Mouse (Mus musculus) cerebellum, adult 11 months (tissue): ENCODE data around the gene Ext2.

Experiments
- DNase-seq: peaks from one replicate; pipeline ENCODE4 v3.0.0; 2022

The Ext2 gene

DNA sequence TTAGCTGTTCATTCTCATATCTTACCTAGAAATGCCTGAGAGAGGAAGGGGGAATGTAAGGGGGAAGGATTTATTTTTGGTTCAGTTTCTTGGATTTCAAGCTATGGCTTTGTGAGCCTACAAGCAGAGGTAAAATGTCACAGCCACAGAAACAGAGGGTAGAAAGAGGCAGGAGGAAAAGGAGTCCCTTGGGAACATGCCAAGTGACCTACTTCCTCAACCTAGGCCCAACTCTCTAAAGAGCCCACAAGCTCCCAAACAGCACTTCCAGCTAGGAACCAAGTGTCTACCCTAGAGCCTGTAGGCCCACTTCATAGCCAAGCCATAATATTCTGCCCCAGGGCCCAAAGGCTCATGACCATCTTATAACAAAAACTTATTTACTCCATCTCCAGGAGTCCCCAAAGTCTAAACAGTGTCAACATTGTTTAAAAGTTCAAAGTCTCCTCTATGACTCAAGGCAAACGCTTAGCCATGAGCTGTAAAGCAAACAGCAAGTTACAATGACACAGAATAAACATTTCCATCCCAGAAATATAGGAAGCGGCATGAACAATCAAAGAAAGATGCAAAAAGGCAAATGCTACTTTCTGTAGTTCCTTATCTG, 99.1 kb downstream of the Ext2 start:
- DNase-seq, result no peak

DNA sequence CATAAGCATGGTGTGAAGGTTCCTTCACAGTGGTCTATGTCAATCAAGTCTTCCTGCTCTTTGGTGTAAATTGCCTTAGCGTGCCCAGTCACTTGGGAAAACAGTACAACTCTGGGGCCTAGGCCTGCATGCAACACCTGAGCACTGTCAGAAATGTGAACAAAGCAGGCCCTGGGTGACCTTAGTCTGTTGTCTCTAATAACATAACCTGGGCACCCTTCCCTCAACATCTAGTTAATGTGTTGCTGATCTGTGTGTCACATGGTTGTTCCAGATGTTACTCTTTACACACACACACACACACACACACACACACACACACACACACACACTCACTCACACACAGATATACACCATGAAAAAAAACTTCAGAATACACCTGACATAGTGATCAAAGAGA, 101.4 kb downstream of the Ext2 start:
- no peak for DNase-seq

DNA sequence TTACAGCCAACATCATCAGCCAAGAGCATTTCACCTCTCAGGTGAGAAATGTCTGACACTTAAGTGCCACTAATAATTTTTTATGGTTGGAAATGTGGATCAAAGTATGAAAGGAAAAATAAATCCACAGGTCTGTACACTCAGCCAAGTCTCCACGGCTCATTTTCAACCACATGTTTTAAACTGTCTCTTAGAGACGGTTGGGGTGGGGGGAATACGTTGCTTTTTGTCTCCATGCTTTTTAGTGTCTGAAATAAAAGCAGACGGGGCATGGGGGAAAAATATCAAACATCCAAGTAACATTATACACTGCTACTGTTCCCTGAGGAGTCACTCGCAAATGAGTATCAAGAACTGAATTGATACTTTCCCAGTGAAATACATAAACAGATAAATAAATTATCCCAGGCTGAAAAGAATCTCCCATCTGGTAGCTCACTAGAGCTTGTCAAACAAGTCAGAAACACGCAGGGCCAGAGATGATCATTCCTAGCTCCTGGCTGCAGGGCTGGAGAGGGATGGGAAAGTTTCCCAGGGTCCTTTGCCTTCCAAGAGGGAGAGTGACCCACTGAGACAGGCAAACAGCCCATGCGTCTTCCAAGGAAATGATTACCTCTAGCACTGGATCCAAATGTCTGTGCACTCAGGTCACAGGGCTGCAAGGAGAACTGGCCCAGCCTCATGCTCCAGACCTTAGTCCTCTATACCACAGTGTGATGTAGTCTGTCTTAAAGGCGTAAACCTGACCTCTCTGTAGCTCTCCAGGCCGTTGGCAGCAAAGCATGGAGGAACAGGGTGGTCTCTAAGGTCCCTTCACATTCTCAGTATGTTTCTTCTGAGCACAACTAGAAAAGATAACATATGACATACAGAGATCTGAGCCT, 102.3 kb downstream of the Ext2 start:
- DNase-seq, result peak; percentile 20

DNA sequence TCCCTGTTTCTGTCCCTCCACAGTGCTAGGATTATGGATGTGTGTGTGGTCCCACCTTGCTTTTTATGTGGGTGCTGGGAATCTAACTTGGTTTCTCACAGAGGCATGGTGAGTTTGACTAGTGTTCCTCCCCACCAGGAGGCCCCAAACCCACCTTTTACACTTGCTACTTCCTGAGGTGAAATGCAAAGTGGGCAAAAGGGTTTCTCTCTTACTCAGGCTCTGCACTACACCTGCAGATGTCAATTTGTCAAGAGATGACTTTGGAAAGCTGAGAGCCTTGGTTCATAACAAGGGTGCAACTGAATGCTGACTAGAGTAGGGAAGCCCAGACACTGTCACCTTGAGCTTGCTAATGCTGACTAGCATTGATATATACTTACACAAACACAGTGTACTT, 109.1 kb downstream of the Ext2 start:
- DNase-seq, result no peak

DNA sequence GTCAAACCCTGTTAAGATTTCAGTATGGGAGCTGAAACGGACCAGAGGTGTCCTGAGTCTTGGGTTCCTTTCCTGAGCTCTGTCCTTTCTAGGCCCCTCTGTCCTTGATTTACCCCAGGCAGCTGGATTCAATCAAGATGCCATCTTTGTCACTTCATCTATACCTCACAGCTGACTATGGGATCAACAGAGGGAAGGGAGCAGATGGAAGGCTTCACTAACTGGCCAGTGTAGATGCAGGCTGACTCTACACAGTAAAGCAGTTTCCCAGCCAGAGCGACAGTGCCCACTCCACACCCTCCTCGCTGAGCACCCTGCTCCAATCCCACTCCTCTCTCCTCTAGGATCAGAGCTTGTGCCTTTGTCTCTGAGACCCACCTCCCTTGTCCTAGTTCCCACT, 110.9 kb downstream of the Ext2 start:
- DNase-seq, result no peak

DNA sequence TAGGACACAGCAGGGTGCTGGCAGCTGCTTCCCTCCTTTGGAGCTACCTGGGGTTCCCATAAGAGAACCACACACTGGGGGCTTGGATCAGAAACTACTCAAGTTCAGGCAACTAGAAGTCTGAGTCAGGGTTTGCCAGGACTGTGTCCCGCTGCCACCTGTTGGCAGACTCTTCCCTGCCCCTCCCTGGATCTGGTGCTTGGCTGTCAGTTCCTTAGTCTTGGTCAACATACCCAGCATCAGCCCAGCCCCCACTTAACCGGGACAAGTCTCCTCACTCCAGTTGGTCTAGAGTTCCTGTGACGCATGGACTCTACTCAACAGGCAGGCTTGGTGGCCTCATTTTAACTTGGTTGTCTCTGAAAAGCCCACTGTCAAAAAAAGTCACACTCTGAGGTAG, 112.7 kb downstream of the Ext2 start:
- DNase-seq, result no peak

DNA sequence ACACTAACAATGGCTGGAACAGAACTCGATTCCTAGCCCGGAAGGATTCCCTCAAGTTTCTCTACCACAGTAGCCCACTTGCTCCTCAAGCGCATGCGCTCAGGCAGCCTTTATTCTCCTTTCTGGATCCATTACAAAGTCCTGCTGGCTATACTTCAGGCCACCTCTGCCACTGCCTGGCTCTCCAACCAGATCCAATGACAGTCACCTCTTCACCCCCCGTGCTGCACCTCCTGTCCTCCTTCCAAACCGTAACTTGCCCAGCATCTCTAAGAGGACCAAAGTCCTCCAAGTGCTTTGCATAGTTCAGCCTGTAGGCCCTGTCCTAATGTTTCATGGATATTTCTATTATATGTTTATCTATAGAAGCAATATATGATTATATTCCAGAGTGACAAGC, 113.1 kb downstream of the Ext2 start:
- DNase-seq, result no peak

DNA sequence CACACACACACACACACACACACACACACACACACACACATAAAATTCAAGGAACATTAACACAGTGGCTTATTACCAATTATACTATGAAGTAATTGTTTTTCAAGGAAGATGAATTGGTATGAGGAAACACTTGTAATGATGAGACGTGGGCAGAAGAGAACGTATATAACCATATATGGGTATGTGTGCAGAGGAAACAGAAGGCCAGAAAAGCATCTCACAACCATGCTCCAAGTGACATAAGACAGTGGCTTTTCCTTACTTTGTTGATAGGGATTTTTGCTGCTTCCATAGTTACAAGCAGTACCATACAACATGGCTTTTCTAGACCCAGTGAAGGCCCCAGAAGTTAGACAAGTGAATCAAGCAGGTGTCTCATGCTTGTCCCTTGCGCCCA, 115.5 kb downstream of the Ext2 start:
- no peak for DNase-seq

DNA sequence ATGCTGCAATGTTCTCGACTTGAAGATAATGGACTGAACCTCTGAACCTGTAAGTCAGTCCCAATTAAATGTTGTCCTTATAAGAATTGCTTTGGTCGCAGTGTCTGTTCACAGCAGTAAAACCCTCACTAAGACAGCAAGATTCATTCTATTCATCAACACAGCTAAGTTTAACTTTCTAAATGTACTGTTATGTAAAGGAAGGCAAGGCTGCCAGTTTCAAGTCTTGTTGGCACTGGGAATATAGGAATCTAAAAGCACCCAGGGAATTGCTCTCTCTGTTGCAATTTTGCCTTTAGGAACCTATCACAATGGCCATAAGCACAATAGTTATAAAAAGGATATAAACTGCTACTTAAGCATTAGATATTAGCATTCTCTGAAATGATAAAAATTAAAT, 116.0 kb downstream of the Ext2 start:
- DNase-seq, result no peak

DNA sequence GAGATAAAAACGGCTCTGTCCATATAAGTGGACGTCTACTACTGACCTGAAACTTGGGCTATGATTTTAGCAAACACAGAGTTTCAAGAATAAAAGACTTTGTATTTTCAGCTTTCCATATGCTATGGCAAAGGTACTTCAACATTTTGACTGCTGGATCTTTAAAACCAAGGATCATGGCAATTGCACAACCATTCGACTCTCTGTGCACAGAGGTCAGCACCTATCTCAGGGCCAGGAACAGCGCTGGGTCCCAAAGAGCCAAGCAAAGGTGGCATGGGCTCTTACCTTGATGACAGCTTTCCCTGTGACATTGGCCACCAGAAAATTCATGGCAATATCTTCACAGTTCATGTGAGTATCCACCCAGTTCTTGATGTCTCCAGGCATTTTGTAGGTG, 118.2 kb downstream of the Ext2 start:
- DNase-seq, result no peak

DNA sequence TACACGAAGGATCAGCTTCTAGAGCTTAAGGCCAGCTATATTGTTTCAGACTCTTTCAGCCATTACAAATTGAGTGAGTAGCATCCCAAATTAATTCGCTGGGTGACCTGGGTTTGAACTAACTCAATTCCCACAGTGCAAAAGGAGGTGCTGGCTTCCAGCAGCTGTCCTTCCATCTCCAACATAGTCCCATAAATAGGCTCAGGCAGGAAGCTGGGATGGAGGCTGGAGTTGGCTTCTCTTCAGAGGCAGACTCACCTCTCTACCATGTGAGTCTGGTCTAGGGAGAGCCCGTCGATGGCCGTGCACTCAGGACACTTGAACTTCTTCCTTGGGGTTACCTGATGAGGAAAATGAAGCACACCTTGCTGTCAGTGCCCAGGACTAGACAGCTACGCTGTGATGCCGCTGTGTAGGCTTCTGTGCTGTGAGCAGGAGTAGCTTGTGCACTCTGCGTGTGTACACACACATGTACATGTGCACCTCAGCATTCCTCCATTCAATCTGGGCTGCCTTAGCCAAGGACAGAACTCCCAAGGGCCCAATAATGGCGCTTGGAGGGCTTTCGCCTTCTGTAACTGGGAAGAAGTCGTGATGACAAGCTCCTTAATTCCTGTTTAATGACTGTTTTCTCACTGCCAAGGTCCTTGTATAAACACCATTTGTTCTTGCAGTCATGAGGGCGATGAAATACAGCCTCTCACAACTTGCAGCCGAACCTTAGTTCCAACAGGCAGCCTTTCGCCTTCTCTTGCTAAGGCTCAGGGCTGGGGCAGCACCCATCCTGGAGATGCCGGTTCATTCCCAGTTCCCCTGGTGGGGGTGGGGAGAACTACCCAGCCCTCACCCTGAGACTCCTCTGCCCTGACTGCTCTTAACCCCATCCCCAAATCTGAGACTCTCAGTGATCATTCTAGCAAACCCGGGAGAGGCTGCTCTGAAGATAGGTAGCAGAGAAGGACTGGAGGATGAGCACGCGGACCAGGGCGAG, 119.1 kb downstream of the Ext2 start:
- DNase-seq, result no peak

DNA sequence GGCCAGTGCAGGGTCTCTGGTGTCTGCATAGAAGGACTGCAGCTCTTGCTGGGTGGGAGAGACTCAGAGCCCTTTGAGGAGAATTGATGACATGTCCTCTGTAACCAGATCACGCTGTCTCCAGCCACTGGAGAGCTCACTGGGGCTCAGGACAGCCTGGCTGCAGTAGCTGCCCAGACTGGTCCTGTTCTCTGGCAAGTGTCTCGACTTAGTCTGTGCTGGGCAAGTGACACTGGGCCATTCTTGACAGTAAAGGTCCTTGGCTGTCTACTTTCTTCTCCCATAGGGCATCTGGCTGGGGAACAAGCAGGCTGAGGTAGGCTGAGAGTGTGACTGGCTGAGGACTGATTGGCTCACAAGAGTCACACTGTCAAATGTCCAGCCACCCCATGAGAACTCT, 123.0 kb downstream of the Ext2 start:
- DNase-seq, result no peak

DNA sequence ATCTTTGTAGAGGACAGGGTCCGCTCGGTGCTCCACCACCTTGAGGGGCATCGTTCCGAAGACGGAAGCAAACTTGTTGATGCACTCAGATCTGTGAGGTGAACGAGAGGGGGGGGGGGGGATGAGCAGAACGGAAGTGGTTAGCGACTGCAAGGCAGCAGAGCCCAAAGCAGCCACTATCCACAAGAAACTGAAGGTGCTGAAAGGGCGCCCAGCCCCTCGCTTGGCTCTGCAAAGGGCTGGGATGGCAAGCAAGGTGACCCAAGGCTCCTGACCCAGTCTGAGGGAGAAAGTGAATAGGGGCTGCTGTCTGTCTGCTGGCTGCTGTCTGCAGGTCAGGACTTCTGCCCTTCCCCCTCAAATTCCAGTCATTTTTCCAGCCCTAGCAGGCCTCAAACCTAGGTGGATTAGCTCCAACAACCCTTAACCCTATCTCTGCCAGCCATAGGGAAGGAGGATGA, 126.2 kb downstream of the Ext2 start:
- no peak for DNase-seq

DNA sequence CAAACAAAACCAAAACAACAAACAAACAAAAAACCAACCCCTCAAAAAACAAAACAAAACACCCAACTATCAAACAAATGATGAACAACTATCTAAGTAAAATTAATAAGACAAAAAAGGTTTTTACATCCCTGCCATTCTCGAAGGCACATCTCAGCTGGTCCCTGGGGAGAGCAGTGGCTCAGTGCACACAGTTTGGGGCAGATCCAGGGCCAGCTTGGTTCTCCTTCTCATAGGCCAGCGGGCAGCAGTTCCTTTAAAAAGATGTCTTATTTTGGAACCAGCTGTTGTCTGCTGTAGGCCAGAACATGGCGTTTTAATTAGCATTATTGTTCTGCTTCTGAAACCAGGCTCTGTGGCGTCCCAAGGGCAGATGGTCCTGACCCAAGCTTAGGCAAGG, 129.3 kb downstream of the Ext2 start:
- no peak for DNase-seq

DNA sequence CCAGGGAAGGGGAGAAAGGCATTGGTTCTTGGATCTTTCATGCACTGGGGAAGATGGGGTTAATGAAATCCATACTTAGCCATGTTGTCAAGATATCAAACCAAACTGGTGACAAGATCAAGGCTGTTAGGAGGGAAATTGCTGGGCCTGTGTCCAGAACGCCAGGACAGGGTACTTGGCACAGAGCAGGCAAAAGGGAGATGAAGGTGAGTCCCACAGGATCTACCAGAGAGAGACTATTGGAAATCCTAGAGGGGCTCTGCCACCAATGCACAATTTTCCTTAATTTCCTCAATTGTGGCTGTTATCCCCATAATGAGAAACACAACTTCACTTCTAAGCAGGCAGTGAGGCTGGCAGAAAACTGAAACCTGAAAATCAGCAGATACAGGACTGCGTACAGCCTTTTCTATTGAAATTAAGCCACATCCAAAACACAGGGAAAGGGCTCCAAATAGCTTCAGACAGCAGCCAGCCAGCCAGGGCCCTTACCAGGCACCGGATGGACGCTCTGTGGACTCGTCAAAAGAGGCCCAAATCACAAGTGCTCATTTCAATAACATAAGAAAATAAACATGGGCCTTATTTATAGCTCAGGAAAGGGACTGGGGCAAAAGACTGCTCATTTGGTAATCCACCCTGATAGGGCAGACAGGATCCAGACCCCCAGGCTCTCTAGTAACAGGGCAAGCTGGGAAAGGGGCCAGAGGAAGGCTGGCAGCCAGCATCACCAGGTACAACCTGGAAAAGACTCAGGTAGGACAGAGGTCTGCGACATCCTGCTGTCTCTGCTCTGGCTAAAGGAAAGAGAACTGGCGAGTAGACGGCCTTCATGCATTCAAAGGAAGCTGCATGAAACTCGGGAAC, 132.1 kb downstream of the Ext2 start:
- DNase-seq, result peak; percentile 31

DNA sequence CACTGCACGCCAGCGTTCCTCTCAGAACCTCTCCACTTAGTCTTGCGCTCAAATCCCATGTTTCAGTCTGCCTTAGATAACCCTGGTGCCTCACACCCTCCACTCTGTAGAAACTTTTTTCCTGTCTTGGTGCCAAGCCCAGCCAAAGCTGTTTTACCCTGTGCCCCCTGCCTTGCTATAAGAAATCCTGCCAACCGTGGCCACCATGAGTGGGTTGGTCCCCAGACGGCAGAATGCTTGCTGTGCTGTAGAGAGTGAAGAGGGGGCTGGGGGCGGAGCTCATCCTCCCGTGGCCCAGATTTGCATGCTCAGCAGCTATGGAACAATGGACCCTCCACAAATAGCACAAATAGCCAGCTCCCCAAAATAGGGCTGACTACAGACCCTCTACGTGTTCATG, 138.7 kb downstream of the Ext2 start:
- no peak for DNase-seq

DNA sequence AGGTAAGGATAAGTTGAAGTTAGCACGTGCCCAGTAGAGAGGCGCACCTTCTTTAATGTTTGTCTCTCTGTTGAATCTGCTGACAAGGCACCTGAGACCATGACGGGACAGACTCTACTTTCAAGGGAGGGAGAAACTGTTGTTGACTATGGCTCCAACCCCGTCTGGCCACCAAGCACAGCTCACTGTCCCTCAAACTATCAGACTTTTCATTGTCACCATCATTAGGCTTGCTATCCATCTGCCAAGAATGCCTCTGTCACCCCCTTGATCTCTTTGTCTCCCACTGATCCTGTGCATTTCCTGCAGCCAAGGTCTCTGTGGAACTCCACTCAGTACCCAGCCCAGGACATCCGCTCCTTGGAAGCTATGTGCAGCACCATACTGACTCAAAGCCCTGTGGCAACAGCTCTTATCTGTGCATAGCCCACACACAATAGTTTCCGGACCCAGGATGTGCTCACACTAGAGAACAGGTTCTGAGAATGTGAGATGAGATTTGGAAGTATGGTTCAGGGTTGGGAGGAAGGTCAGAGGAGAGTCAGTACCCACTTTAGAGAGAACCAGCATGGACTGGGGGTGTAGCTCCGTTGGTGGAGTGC, 139.7 kb downstream of the Ext2 start:
- DNase-seq, result no peak

DNA sequence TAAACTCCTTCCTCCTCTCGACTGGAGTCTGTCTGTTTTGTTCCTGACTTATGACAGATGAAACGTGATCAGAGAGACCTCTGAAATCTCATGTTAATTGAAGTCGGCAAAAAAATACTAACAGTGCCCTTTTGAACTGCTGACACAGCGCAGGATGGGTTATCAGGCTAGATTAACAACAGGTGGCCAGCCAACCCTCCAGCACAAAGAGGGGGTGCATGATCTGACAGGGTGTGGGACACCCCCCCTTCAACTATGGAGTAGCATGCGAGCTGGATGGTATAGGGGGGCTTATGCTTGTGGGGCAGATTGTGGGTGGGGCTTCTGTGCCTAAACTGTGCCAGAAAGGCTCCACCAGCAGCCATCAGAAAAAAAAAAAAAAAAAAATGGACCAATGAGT, 141.0 kb downstream of the Ext2 start:
- DNase-seq, result no peak

DNA sequence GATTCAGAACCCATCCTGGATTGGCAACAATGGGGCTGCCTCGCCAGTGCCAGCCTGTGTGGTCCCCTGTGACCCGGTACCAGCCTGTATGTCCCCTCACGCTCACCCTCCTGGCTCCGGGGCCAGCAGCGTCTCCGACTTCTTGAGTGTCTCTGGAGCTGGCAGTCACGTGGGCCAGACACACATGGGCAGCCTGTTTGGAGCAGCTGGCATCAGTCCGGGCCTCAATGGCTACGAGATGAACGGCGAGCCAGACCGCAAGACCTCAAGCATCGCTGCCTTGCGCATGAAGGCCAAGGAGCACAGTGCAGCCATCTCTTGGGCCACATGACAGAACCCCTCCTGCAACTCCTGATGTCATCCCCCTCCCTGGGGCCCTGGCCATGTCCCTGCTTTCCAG, 145.1 kb downstream of the Ext2 start:
- no peak for DNase-seq

DNA sequence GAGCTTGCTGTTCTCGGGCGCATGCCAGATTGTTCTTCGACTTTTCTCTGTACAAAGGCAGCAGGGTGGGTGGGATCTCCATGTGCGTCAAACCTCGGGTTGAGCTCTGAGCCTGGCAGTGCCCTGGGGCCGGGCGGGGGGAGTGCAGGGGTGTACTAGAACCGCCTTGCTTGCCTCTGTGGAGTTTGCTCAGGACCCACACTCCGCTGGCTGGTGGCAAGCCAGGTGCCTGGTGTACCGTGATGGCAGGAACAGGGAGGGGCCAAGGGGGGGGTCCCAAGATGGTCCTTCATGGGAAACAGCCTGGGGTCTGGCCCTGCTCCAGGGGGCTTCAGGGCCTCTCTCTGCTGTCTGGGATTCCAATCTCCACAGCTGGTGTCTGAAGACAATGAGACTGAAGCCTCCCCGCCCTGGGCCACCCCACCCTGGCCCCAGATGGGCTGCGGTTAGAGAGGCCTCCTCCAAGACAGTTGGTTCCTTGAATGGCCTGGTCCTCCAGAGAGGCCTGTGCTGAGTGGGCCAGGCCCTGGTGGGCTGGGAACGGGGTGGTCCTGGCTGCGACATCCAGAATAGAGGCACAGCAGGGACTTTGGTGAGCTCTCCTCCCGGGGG, 150.7 kb downstream of the Ext2 start:
- DNase-seq, result no peak

DNA sequence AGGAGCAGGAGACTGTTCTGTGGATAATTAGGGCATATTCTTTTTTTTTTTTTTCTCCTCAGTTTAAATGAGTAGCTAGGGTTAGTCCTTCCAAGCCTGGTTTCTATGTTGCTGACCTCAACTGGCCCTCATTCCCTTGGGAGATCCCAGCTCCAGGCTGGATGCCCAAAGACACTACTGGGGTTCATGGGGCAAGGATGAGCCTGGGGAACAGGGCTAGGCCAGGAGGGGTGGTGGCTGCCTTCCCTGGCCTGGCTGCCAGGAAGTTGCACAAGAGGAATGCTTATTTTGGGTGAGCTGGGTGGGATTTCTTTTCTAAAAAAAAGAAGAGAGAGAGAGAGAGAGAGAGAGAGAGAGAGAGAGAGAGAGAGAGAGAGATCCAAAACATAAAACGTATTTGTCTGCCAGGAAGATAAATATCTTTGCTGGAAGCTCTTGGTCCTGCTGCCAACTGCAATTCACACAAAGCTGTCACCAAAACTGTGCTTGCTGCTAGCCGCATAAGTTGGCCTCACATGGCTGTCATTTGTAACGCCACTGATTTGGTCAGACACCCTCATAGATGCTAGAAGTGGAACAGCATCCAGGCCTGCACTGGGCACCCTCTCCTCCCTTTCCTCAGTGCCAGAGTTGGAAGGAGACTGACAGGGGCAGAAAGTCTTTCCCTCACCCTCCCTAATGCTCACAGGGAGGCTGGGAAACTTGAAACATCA, 156.1 kb downstream of the Ext2 start:
- DNase-seq, result no peak
